Mouse (Mus musculus): Measurements from ENCODE around the gene Plcb3. TPM values are rescaled to one million over a fixed set of nuclear protein-coding genes. Genes with fewer than 3 reads are reported as not detected.

The Plcb3 gene
- polyA plus RNA-seq (2015; fragmentation: Nextera tagmentation; extraction: Ambion mirVana): 10.4 and 13.6 TPM in 2 replicates

DNA sequence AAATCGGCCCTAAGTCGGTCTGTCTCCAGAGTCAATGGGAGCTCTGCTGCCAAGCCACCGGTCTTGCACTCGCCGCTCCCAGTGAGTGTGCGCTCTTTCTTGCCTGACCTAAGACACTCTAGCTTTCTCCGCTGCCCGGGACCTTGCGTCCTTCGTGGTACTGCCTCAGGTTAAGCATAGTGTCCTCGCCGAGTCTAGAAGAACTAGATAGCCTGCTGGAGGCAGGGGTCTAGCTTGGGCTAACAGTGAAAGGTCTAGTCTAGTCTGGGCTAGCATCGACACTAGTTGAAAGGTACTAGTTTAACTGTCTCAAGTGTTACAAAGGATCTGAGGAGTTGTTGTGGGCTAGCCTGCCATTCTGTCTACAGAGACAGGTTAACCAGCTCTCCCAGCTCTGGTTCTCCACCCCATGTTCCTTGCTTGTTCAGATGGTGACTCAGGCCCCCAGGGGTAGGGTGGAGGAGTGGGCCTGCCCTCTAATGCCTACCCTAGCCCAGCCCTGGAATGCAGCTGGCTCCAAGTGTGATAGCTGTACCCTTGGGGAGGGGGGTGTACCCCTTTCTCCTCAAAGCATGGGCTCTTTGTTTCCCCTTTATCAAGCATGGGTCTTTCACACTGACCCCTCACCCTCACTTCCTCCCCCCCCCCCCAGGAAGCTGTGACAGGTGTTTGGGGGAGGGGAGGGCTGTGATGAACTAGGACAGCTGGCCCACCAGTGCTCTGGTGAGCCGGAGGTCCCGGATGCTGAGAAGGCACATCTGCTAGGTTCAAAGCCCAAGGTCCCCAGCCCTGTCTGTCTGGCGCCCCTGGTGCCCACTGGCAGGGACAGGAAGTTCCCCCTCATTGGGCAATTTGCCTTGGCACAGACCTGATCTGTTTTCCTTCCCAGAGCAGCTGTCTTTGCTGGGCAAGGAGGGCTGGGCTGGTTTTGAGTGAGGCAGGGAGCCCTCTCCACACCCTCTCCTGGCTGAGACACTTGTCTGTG, at the start of gene Plcb3:
TSS of gene Plcb3 (minus strand) at position 934 of the 985 bp plus-strand sequence.

GRCm38 (mm10) chr19:7019191-7019590, 42.9 kb upstream of the Plcb3 start, which contains the start of gene Fermt3:
Fermt3 (minus strand) TSS chr19:7019469.

DNA sequence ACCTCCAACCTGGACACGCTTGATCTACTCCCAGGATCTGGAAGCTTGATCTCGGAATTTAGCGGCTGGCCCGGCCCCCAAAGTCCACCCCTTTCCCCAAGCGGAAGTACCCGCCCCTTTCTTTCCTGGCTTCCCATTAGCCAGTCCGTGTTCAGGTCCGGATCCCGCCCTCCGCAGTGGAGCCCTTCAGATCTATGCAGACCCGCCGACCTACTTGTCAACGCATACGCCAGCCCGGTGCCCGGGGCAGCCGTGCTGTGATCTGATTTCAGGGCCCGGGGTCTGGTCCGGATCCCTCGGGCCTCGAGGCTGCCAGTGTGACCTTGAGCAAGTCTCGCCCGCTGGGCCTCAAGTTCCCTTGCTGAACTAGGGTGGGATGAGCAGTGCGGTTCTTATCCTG, 19.7 kb upstream of the Plcb3 start, which contains the start of the genes Nudt22 and Trpt1:
TSS of gene Nudt22 (minus strand) at position 112 of the 400 bp plus-strand sequence.
TSS of gene Trpt1 (plus strand) at position 126 of the 400 bp plus-strand sequence.

DNA sequence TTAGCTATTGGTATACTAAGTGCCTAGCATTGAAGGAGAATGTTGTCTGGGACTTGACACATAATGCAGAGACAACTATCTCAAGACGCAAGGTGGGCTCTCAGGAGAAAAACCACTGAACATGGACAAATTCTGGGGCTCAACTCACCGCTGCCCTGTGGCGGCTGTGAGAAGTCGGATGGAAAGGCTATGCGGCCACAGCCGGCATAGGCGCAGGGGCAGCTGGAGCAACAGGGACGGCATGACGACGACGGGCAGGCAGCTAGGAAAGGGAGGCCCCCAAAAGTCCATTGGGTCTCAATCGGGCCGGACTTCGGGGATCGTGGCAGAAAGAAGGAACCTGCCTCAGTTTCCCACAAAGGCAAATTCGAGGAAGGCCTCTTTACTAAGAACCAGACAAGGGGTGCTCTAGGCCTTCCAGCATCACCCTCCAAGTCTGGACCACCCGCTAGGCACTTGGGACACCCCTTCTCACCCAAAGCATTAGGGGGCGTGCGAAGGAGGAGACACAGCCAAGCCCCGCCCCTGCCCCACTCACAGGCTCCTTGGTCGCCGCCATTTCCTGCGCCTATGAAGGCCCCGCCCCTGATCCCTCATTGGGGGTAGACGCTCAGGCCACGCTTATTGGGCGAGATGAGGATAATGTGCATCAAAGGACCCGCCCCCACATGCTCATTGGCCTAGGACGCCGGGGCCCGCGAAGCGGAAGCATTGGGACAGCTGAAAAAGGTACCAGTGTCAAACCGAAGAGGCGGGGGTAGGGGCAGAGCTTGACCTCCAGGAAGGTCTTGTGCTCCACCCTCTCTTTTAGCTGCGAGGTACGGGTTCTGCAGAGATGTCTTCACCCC, 16.0 kb upstream of the Plcb3 start, which contains the start of gene Dnajc4:
TSS of gene Dnajc4 (minus strand) at position 562 of the 848 bp plus-strand sequence.

GRCm38 (mm10) chr19:6987061-6987903, 11.0 kb upstream of the Plcb3 start, which contains the start of gene Vegfb:
Vegfb (minus strand) TSS chr19:6987651.

DNA sequence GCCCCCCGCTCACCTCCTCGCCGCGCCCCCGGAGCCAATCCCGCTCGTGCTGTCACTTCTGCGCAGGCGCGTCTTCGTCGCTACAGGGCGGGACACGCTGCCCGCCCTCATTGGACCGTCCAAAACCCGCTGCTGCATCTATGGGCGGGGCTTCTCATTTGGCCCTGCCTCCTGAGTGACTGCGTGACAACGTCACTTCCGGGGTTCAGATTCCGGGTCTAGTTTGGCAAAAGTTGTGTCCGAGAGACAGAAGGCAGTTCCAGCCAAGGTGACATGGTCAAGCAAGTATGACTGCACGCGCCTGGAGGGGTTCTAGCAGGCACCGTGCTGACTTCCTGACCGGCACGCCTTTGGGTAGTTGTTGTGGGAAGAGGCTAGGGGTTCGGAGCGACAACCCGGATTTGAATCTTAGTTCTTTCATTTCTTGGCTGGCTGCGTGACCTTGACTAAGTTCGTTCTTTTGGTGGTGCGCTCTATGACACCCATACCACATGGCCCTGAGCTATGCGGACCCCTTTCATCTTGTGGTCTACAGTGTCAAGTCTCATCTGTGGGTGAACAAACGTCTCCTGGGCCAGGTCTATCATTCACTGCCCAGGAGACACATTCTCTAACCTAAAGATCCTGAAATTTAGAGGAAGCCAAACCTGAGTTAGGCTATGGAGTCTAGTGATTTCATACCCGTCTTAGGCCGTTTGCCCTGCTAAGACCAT, 4.3 kb upstream of the Plcb3 start, which contains the start of gene Fkbp2:
TSS of gene Fkbp2 (minus strand) at position 121 of the 713 bp plus-strand sequence.

GRCm38 (mm10) chr19:6974211-6975205, 1.8 kb downstream of the Plcb3 start, which contains the start of gene Ppp1r14b:
Ppp1r14b (plus strand) TSS chr19:6974968.

GRCm38 (mm10) chr19:6942249-6942691, 34.0 kb downstream of the Plcb3 start, which contains the start of gene Gpr137:
Gpr137 (minus strand) TSS chr19:6942480.

GRCm38 (mm10) chr19:6941372-6942248, 34.7 kb downstream of the Plcb3 start, which contains the start of gene Bad:
Bad (plus strand) TSS chr19:6941861.

DNA sequence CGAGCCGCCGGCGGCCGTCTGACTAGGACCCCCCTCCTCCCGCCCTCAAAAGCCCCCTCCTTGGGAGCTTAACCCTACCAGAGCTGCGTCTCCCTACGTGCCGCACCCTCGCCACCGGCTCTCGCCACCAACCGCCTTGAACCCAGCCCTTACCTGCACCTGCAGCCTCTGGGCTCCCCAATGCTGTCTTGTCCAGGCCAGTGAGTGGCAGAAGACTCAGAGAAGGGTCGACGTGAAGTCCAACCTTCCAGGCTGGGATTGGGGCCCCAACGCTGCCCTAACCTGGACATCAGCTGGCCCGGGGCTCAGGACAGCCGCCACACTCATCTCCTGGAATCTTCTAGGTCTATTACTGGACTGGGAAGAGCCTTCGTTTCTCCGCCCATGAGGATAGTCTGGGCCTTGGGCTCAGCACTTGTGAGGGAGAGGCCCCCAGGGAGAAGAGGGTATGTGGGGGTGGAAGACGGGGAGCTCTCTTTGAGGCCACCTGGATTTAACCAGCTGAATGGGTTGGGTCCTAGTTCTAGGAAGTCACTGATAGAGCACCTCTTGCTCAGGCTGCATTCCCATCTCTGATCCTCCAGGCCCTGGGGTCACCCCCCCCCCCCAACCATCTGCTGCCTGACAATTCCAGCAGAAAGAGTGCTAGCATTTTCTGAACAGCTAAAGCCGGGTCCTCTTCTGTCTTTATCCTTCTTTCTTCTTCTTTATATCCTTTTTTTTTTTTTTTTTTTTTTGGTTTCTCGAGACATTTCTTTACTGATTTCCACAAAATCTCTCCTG, 41.9 kb downstream of the Plcb3 start, which contains the start of gene Kcnk4:
TSS of gene Kcnk4 (minus strand) at position 321 of the 783 bp plus-strand sequence.

GRCm38 (mm10) chr19:6925307-6925573, 51.0 kb downstream of the Plcb3 start, which contains the start of gene Catsperz:
Catsperz (minus strand) TSS chr19:6925380.

GRCm38 (mm10) chr19:6921647-6922567, 54.4 kb downstream of the Plcb3 start, which contains the start of gene Esrra:
Esrra (minus strand) TSS chr19:6921813.

GRCm38 (mm10) chr19:6909507-6910289, 66.6 kb downstream of the Plcb3 start, which contains the start of the genes Trmt112 and Prdx5:
Trmt112 (plus strand) TSS chr19:6909698.
Prdx5 (minus strand) TSS chr19:6910106.

